In genomic region chr10:16633236-16633635, GRCm38 (mm10) we compare ENCODE assay signal across 27 mouse cellular contexts.
"Had no signal": no experiment of that assay in that cellular context is flagged by ENCODE, and none has a peak within 500 bp of the region (broad histone marks: within the 10 kb centered on the region; RNA-seq: fewer than 3 reads in every experiment).

No protein-coding gene starts in this region.

- H3K27me3 ChIP-seq: embryonic facial prominence, embryonic 12.5 days; embryonic facial prominence, embryonic 13.5 days; embryonic facial prominence, embryonic 15.5 days; forebrain, embryonic 12.5 days; forebrain, embryonic 15.5 days; heart, embryonic 12.5 days had no signal

- H3K9ac ChIP-seq: embryonic facial prominence, embryonic 12.5 days; embryonic facial prominence, embryonic 13.5 days; embryonic facial prominence, embryonic 15.5 days; forebrain, embryonic 12.5 days; forebrain, embryonic 15.5 days; forebrain, postnatal 0 days; heart, embryonic 12.5 days had no signal

- ATAC-seq: forebrain, embryonic 15.5 days; forebrain, embryonic 16.5 days; forebrain, postnatal 0 days had no signal

- H3K4me1 ChIP-seq: embryonic facial prominence, embryonic 12.5 days; embryonic facial prominence, embryonic 13.5 days; embryonic facial prominence, embryonic 15.5 days; forebrain, embryonic 12.5 days; forebrain, embryonic 15.5 days; heart, embryonic 10.5 days; heart, embryonic 12.5 days had no signal

- H3K9me3 ChIP-seq: embryonic facial prominence, embryonic 10.5 days; embryonic facial prominence, embryonic 12.5 days; embryonic facial prominence, embryonic 13.5 days; embryonic facial prominence, embryonic 15.5 days; forebrain, embryonic 10.5 days; forebrain, embryonic 12.5 days; forebrain, embryonic 15.5 days; heart, embryonic 10.5 days; heart, embryonic 12.5 days had no signal

- DNase-seq: cerebellum, adult 9-11 months; cerebellum, postnatal 10 days; cerebellum, postnatal 14 days; cerebellum, postnatal 25 days; cerebellum, postnatal 36 days; embryo, embryonic 11 days; forebrain, postnatal 0 days; gastrocnemius, adult 2 months; gastrocnemius, postnatal 10 days; gastrocnemius, postnatal 14 days; gastrocnemius, postnatal 25 days; gastrocnemius, postnatal 36 days; heart, adult 11 months; heart, adult 18-20 months; heart, adult 2 months had no signal

- H3K27ac ChIP-seq: embryonic facial prominence, embryonic 10.5 days; embryonic facial prominence, embryonic 12.5 days; embryonic facial prominence, embryonic 13.5 days; embryonic facial prominence, embryonic 15.5 days; forebrain, embryonic 10.5 days; forebrain, embryonic 12.5 days; forebrain, embryonic 15.5 days; gastrocnemius, adult 2 months; heart, adult 2 months; heart, embryonic 10.5 days had no signal

- H3K36me3 ChIP-seq: embryonic facial prominence, embryonic 10.5 days; embryonic facial prominence, embryonic 12.5 days; embryonic facial prominence, embryonic 13.5 days; embryonic facial prominence, embryonic 15.5 days; forebrain, embryonic 10.5 days; forebrain, embryonic 12.5 days; forebrain, embryonic 15.5 days; heart, embryonic 10.5 days; heart, embryonic 12.5 days had no signal

- H3K4me2 ChIP-seq: embryonic facial prominence, embryonic 12.5 days; embryonic facial prominence, embryonic 13.5 days; embryonic facial prominence, embryonic 15.5 days; forebrain, embryonic 12.5 days; forebrain, embryonic 15.5 days; heart, embryonic 11.5 days; heart, embryonic 12.5 days had no signal

- H3K4me3 ChIP-seq: embryonic facial prominence, embryonic 10.5 days; embryonic facial prominence, embryonic 12.5 days; embryonic facial prominence, embryonic 13.5 days; embryonic facial prominence, embryonic 15.5 days; erythroblast, embryonic 14.5 days; forebrain, embryonic 10.5 days; forebrain, embryonic 12.5 days; forebrain, embryonic 15.5 days; gastrocnemius, adult 2 months; heart, adult 2 months; heart, embryonic 10.5 days; heart, embryonic 12.5 days had no signal
